Mouse (Mus musculus): Measurements from ENCODE around the gene Rps29. TPM values are rescaled to one million over a fixed set of nuclear protein-coding genes. Genes with fewer than 3 reads are reported as not detected.

Gene Rps29
- polyA plus RNA-seq, 1 experiment = 2,009 TPM

GRCm38 (mm10) chr12:69155923-69156322 lies 3.1 kb downstream of the Rps29 start:
- no peaks in the 10 kb centered on the region for H3K27me3 ChIP-seq (ENCODE audit: control insufficient read depth, insufficient read depth, low read length)
- peaks cover 9% of the 10 kb centered on the region for H3K36me3 ChIP-seq (ENCODE audit: control insufficient read depth, insufficient read depth, low read length)
- no peak for TF ChIP-seq POLR2A (IDR thresholded peaks at IDR 0.05; ENCODE audit: low read depth, low read length)
- TF ChIP-seq CTCF (IDR thresholded peaks at IDR 0.05; ENCODE audit: extremely low read depth, insufficient read depth, insufficient read length, insufficient replicate concordance) = no peak
- peaks cover 3% of the 10 kb centered on the region; the same call in 1 of the 2 replicates for H3K4me1 ChIP-seq (ENCODE audit: control insufficient read depth, insufficient read depth, insufficient read length)
- WGBS = 89% methylated on average over 2 of the region's 2 CpGs
- H3K27ac ChIP-seq (ENCODE audit: insufficient read depth, low read length) = no peak overlapping the region
- no peak for DNase-seq (ENCODE audit: low read depth in 1 of 2, low spot score in 2 of 2)
- H3K4me3 ChIP-seq (ENCODE audit: extremely low read depth, insufficient read depth, insufficient read length) = no peak overlapping the region

- Histone ChIP-seq H3K27ac (ENCODE audit: insufficient read depth, low read length) (no peak overlapping the region), H3K4me3 (ENCODE audit: extremely low read depth, insufficient read depth, insufficient read length) (no peak overlapping the region), H3K4me1 (ENCODE audit: control insufficient read depth, insufficient read depth, insufficient read length) (no peaks in the 10 kb centered on the region), H3K36me3 (ENCODE audit: control insufficient read depth, insufficient read depth, low read length) (no peaks in the 10 kb centered on the region), H3K27me3 (ENCODE audit: control insufficient read depth, insufficient read depth, low read length) (no peaks in the 10 kb centered on the region)
- no peak for TF ChIP-seq POLR2A (IDR thresholded peaks at IDR 0.05; ENCODE audit: low read depth, low read length)
- no peak for TF ChIP-seq CTCF (IDR thresholded peaks at IDR 0.05; ENCODE audit: extremely low read depth, insufficient read depth, insufficient read length, insufficient replicate concordance)
- no peak for DNase-seq (ENCODE audit: low read depth in 1 of 2, low spot score in 2 of 2)
- 90% methylated on average over 13 of the region's 13 CpGs for WGBS
These were observed 8.9 kb downstream of the Rps29 start for GRCm38 (mm10) chr12:69150049-69150448.

GRCm38 (mm10) chr12:69147166-69147735 lies 11.7 kb downstream of the Rps29 start:
- no peak for DNase-seq (ENCODE audit: low read depth in 1 of 2, low spot score in 2 of 2)
- Histone ChIP-seq H3K27ac (ENCODE audit: insufficient read depth, low read length) (no peak overlapping the region), H3K36me3 (ENCODE audit: control insufficient read depth, insufficient read depth, low read length) (no peaks in the 10 kb centered on the region), H3K4me3 (ENCODE audit: extremely low read depth, insufficient read depth, insufficient read length) (no peak overlapping the region), H3K4me1 (ENCODE audit: control insufficient read depth, insufficient read depth, insufficient read length) (no peaks in the 10 kb centered on the region), H3K27me3 (ENCODE audit: control insufficient read depth, insufficient read depth, low read length) (no peaks in the 10 kb centered on the region)
- TF ChIP-seq POLR2A (IDR thresholded peaks at IDR 0.05; ENCODE audit: low read depth, low read length) = no peak
- no peak for TF ChIP-seq CTCF (IDR thresholded peaks at IDR 0.05; ENCODE audit: extremely low read depth, insufficient read depth, insufficient read length, insufficient replicate concordance)
- 88% methylated on average over 5 of the region's 5 CpGs for WGBS

- no peak overlapping the region for H3K27ac ChIP-seq (ENCODE audit: insufficient read depth, low read length)
- H3K4me3 ChIP-seq (ENCODE audit: extremely low read depth, insufficient read depth, insufficient read length) = no peak overlapping the region
- no peaks in the 10 kb centered on the region for H3K27me3 ChIP-seq (ENCODE audit: control insufficient read depth, insufficient read depth, low read length)
- no peak for TF ChIP-seq POLR2A (IDR thresholded peaks at IDR 0.05; ENCODE audit: low read depth, low read length)
- TF ChIP-seq CTCF (IDR thresholded peaks at IDR 0.05; ENCODE audit: extremely low read depth, insufficient read depth, insufficient read length, insufficient replicate concordance) = no peak
- DNase-seq (ENCODE audit: low read depth in 1 of 2, low spot score in 2 of 2) = no peak
- no peaks in the 10 kb centered on the region for H3K36me3 ChIP-seq (ENCODE audit: control insufficient read depth, insufficient read depth, low read length)
- 86% methylated on average over 6 of the region's 6 CpGs for WGBS
- no peaks in the 10 kb centered on the region for H3K4me1 ChIP-seq (ENCODE audit: control insufficient read depth, insufficient read depth, insufficient read length)
These were observed 15.5 kb downstream of the Rps29 start for GRCm38 (mm10) chr12:69143460-69143859.

GRCm38 (mm10) chr12:69139841-69140240 lies 19.1 kb downstream of the Rps29 start:
- WGBS = 91% methylated on average over 7 of the region's 7 CpGs

GRCm38 (mm10) chr12:69139201-69139600 lies 19.8 kb downstream of the Rps29 start:
- H3K36me3 ChIP-seq (ENCODE audit: control insufficient read depth, insufficient read depth, low read length) = no peaks in the 10 kb centered on the region
- H3K4me3 ChIP-seq (ENCODE audit: extremely low read depth, insufficient read depth, insufficient read length) = no peak overlapping the region
- no peaks in the 10 kb centered on the region for H3K4me1 ChIP-seq (ENCODE audit: control insufficient read depth, insufficient read depth, insufficient read length)
- no peak for TF ChIP-seq POLR2A (IDR thresholded peaks at IDR 0.05; ENCODE audit: low read depth, low read length)
- no peaks in the 10 kb centered on the region for H3K27me3 ChIP-seq (ENCODE audit: control insufficient read depth, insufficient read depth, low read length)
- WGBS = 87% methylated on average over 3 of the region's 3 CpGs
- H3K27ac ChIP-seq (ENCODE audit: insufficient read depth, low read length) = no peak overlapping the region
- no peak for DNase-seq (ENCODE audit: low read depth in 1 of 2, low spot score in 2 of 2)

More at GRCm38 (mm10) chr12:69139841-69140240, 19.1 kb downstream of the Rps29 start:
- H3K27me3 ChIP-seq (ENCODE audit: control insufficient read depth, insufficient read depth, low read length) = no peaks in the 10 kb centered on the region
- TF ChIP-seq POLR2A (IDR thresholded peaks at IDR 0.05; ENCODE audit: low read depth, low read length) = no peak
- TF ChIP-seq CTCF (IDR thresholded peaks at IDR 0.05; ENCODE audit: extremely low read depth, insufficient read depth, insufficient read length, insufficient replicate concordance) = no peak
- DNase-seq (ENCODE audit: low read depth in 1 of 2, low spot score in 2 of 2) = no peak
- H3K4me1 ChIP-seq (ENCODE audit: control insufficient read depth, insufficient read depth, insufficient read length) = no peaks in the 10 kb centered on the region
- H3K36me3 ChIP-seq (ENCODE audit: control insufficient read depth, insufficient read depth, low read length) = no peaks in the 10 kb centered on the region
- no peak overlapping the region for H3K4me3 ChIP-seq (ENCODE audit: extremely low read depth, insufficient read depth, insufficient read length)
- no peak overlapping the region for H3K27ac ChIP-seq (ENCODE audit: insufficient read depth, low read length)

- DNase-seq (ENCODE audit: low read depth in 1 of 2, low spot score in 2 of 2) = peak in 1 of 2 experiments; percentile 23
- no peaks in the 10 kb centered on the region for H3K4me1 ChIP-seq (ENCODE audit: control insufficient read depth, insufficient read depth, insufficient read length)
- no peak overlapping the region for H3K4me3 ChIP-seq (ENCODE audit: extremely low read depth, insufficient read depth, insufficient read length)
- no peaks in the 10 kb centered on the region for H3K27me3 ChIP-seq (ENCODE audit: control insufficient read depth, insufficient read depth, low read length)
- 21% methylated on average over 10 of the region's 10 CpGs for WGBS
- no peak overlapping the region for H3K27ac ChIP-seq (ENCODE audit: insufficient read depth, low read length)
- no peaks in the 10 kb centered on the region for H3K36me3 ChIP-seq (ENCODE audit: control insufficient read depth, insufficient read depth, low read length)
- TF ChIP-seq CTCF (IDR thresholded peaks at IDR 0.05; ENCODE audit: extremely low read depth, insufficient read depth, insufficient read length, insufficient replicate concordance) = peak; percentile 60; the same call in 1 of the 2 replicates
- TF ChIP-seq POLR2A (IDR thresholded peaks at IDR 0.05; ENCODE audit: low read depth, low read length) = no peak
These were observed 27.0 kb downstream of the Rps29 start for GRCm38 (mm10) chr12:69131981-69132380.
